Mouse (Mus musculus): ENCODE measurements around the gene Snrpd2.

GRCm38 (mm10) chr7:19154796-19155195 is 5.3 kb downstream of the Snrpd2 start:
- TF ChIP-seq CTCF (IDR thresholded peaks at IDR 0.05; ENCODE audit: low read depth) (no peak), EP300 (IDR thresholded peaks at IDR 0.05; ENCODE audit: low read depth) (no peak)
